Mouse (Mus musculus): ENCODE measurements at regions not wholly inside any gene's neighbourhood (a gene's known extent, or its start where the extent isn't known, plus 50 kb on each side); places are given as distances from the start of the nearest gene placed in this dataset.

GRCm38 (mm10) chr16:15254669-15255068 lies 62.6 kb upstream of the Gm21897 start:
- Histone ChIP-seq H3K4me1 (ENCODE audit: control insufficient read depth, insufficient read depth, low read length) (no peaks in the 10 kb centered on the region), H3K79me2 (ENCODE audit: control insufficient read depth, insufficient read depth, low read length) (no peaks in the 10 kb centered on the region), H3K27me3 (ENCODE audit: control insufficient read depth, insufficient read depth, low read length) (0 out of 2 replicates have a peak, but pooled peaks cover 2% of the 10 kb centered on the region), H3K36me3 (ENCODE audit: control insufficient read depth, insufficient read depth, low read length) (no peaks in the 10 kb centered on the region), H3K27ac (replicated peaks; ENCODE audit: insufficient read depth, low read depth, low read length) (no peak overlapping the region), H3K9ac (ENCODE audit: low read depth, low read length) (no peak overlapping the region), H3K4me3 (ENCODE audit: insufficient read depth, low read depth, low read length) (no peak overlapping the region)
- DNase-seq (ENCODE audit: extremely low read depth, low read depth, low spot score), result no peak
- 82% methylated on average over 2 of the region's 2 CpGs for WGBS
- TF ChIP-seq POLR2A (IDR thresholded peaks at IDR 0.05; ENCODE audit: extremely low read depth, insufficient read depth, low read length) (no peak), CTCF (IDR thresholded peaks at IDR 0.05; ENCODE audit: low read depth, low read length) (no peak)

DNA sequence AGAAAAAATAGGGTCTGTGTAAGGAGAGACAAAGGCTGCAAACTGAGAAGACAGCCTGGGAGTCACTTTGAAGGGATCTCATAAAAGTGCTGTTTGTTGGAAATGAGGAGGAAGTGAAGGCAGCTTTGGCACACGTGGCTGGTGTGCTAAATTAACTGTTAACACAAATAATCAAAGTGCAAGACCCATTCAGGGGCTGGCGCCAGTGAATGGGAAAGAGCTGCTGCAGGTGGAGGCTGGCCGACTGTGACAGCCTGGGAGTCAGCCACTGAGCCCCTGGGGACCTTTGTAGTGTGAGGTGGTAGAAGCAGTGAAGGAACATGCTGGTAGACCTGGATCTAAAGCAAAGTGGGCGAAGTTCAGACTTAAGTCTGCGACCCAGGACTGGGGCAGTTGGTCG lies 57.8 kb upstream of the Gm21897 start:
- 0 out of 2 replicates have a peak, but pooled peaks cover 3% of the 10 kb centered on the region for H3K27me3 ChIP-seq (ENCODE audit: control insufficient read depth, insufficient read depth, low read length)
- H3K27ac ChIP-seq (replicated peaks; ENCODE audit: insufficient read depth, low read depth, low read length), result no peak overlapping the region
- H3K79me2 ChIP-seq (ENCODE audit: control insufficient read depth, insufficient read depth, low read length), result no peaks in the 10 kb centered on the region
- TF ChIP-seq CTCF (IDR thresholded peaks at IDR 0.05; ENCODE audit: low read depth, low read length), result no peak
- TF ChIP-seq POLR2A (IDR thresholded peaks at IDR 0.05; ENCODE audit: extremely low read depth, insufficient read depth, low read length), result no peak
- WGBS, result 61% methylated on average over 6 of the region's 6 CpGs
- H3K36me3 ChIP-seq (ENCODE audit: control insufficient read depth, insufficient read depth, low read length), result no peaks in the 10 kb centered on the region
- H3K4me1 ChIP-seq (ENCODE audit: control insufficient read depth, insufficient read depth, low read length), result no peaks in the 10 kb centered on the region
- no peak for DNase-seq (ENCODE audit: extremely low read depth, low read depth, low spot score)
- no peak overlapping the region for H3K4me3 ChIP-seq (ENCODE audit: insufficient read depth, low read depth, low read length)
- H3K9ac ChIP-seq (ENCODE audit: low read depth, low read length), result no peak overlapping the region

- DNase-seq (ENCODE audit: extremely low read depth, low read depth, low spot score), result no peak
- WGBS, result 67% methylated on average over 4 of the region's 4 CpGs
- Histone ChIP-seq H3K27me3 (ENCODE audit: control insufficient read depth, insufficient read depth, low read length) (0 out of 2 replicates have a peak, but pooled peaks cover 3% of the 10 kb centered on the region), H3K27ac (replicated peaks; ENCODE audit: insufficient read depth, low read depth, low read length) (no peak overlapping the region), H3K79me2 (ENCODE audit: control insufficient read depth, insufficient read depth, low read length) (no peaks in the 10 kb centered on the region), H3K4me3 (ENCODE audit: insufficient read depth, low read depth, low read length) (no peak overlapping the region), H3K4me1 (ENCODE audit: control insufficient read depth, insufficient read depth, low read length) (no peaks in the 10 kb centered on the region), H3K9ac (ENCODE audit: low read depth, low read length) (no peak overlapping the region), H3K36me3 (ENCODE audit: control insufficient read depth, insufficient read depth, low read length) (no peaks in the 10 kb centered on the region)
- no peak for TF ChIP-seq CTCF (IDR thresholded peaks at IDR 0.05; ENCODE audit: low read depth, low read length)
- TF ChIP-seq POLR2A (IDR thresholded peaks at IDR 0.05; ENCODE audit: extremely low read depth, insufficient read depth, low read length), result no peak
These were observed 57.2 kb upstream of the Gm21897 start for GRCm38 (mm10) chr16:15260069-15260468.
